Mouse (Mus musculus): ENCODE data around the gene Polh.

DNA sequence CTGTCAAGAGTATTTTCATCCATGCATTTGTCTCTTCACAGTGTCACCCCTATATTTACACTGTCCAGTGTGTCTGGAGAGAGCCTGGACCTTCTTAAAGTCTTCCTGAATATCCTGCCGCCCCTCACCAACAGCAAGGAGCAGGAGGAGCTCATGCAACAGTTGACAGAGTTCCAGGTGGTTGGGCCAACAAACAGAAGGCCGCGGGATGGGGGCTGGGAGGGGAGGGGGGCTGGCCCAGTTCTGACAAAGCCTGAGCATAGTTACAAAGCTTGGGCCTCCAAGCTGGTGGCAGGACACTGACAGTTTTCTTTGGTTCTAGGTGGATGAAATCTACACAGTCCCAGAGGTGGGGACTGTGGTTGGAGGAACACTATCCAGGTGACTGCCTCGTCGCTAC, 36.2 kb downstream of the Polh start:
- TF ChIP-seq EP300 (IDR thresholded peaks at IDR 0.05; ENCODE audit: insufficient read depth, low read depth, low read length) (no peak), CTCF (IDR thresholded peaks at IDR 0.05; ENCODE audit: low read depth, low read length) (no peak)
